Mouse (Mus musculus) cerebellum, adult 2 months (tissue): Measurements from ENCODE around the gene Ucma.

Source experiments
- CTCF ChIP-seq: fragments of 200-500 bp; IDR thresholded peaks from 2 replicates; pipeline ENCODE4 v1.5.1; 2011; ENCODE audit warnings: low read depth, mild to moderate bottlenecking, control low read depth, low read length, moderate library complexity, borderline replicate concordance; ENCODE audit not compliant: insufficient read depth
- POLR2A ChIP-seq: fragments of 200-500 bp; IDR thresholded peaks from 2 replicates; pipeline ENCODE4 v1.6.1; 2011; ENCODE audit warnings: low read length, control low read depth, borderline replicate concordance; ENCODE audit not compliant: insufficient read depth

GRCm38 (mm10) chr2:5025162-5025733, 49.3 kb downstream of the Ucma start:
- TF ChIP-seq CTCF (no peak), POLR2A (no peak)
